21 mouse cellular contexts compared by ENCODE assay signal in genomic region chr2:70906216-70906615, GRCm38 (mm10).
A peak's percentile ranks its signal among the peaks of the same experiment; 100 is the strongest.
DNase-seq lines count a peak whose midpoint lies in the region; ATAC-seq and TF ChIP-seq lines count a peak whose summit lies in the region.
"Had no signal": no experiment of that assay in that cellular context is flagged by ENCODE, and none has a peak within 500 bp of the region (broad histone marks: within the 10 kb centered on the region; RNA-seq: fewer than 3 reads in every experiment).

No protein-coding gene starts in this region.

- DNase-seq in testis, postnatal 10 days (ENCODE audit: low spot score) = peak; percentile 1
- no peak for DNase-seq in testis, postnatal 14 days (ENCODE audit: low spot score)
- DNase-seq in yolk sac, embryonic 10.5 days (ENCODE audit: low spot score) = peak; percentile 56
- DNase-seq: adrenal gland, adult 2 months; adrenal gland, postnatal 10 days; adrenal gland, postnatal 25 days; B cell, adult 2 months; cerebellum, adult 11-12 months; cerebellum, adult 2 months; cerebellum, adult 9-10 months; cerebellum, postnatal 10 days; cerebellum, postnatal 25 days; forebrain, postnatal 0 days had no signal

- no peak overlapping the region for H3K27ac ChIP-seq in intestine, embryonic 15.5 days
- H3K27ac ChIP-seq in intestine, postnatal 0 days (ENCODE audit: low read depth, low read length) = no peak overlapping the region
- no peak overlapping the region for H3K27ac ChIP-seq in forebrain, embryonic 12.5 days
- H3K27ac ChIP-seq: embryonic facial prominence, embryonic 10.5 days; embryonic facial prominence, embryonic 12.5 days; forebrain, embryonic 10.5 days; forebrain, embryonic 13.5 days; forebrain, embryonic 15.5 days had no signal

- no peaks in the 10 kb centered on the region for H3K9me3 ChIP-seq in intestine, embryonic 15.5 days
- no peaks in the 10 kb centered on the region for H3K9me3 ChIP-seq in intestine, postnatal 0 days (ENCODE audit: control insufficient read depth)
- H3K9me3 ChIP-seq in forebrain, embryonic 12.5 days = no peaks in the 10 kb centered on the region
- H3K9me3 ChIP-seq: embryonic facial prominence, embryonic 10.5 days; embryonic facial prominence, embryonic 12.5 days; forebrain, embryonic 10.5 days; forebrain, embryonic 13.5 days; forebrain, embryonic 15.5 days had no signal

- no peak for TF ChIP-seq CTCF in intestine, postnatal 0 days (IDR thresholded peaks at IDR 0.05; ENCODE audit: low read depth)

- H3K36me3 ChIP-seq in intestine, embryonic 15.5 days = no peaks in the 10 kb centered on the region
- H3K36me3 ChIP-seq in intestine, postnatal 0 days (ENCODE audit: control insufficient read depth, insufficient read depth) = no peaks in the 10 kb centered on the region
- no peaks in the 10 kb centered on the region for H3K36me3 ChIP-seq in forebrain, embryonic 12.5 days (replicated peaks)
- H3K36me3 ChIP-seq: embryonic facial prominence, embryonic 10.5 days; embryonic facial prominence, embryonic 12.5 days; forebrain, embryonic 10.5 days; forebrain, embryonic 15.5 days had no signal

- WGBS in intestine, embryonic 15.5 days = 41% methylated on average over 3 of the region's 3 CpGs
- WGBS in intestine, postnatal 0 days = 39% methylated on average over 3 of the region's 3 CpGs
- WGBS in forebrain, embryonic 12.5 days = 78% methylated on average over 3 of the region's 3 CpGs

- no peak overlapping the region for H3K4me2 ChIP-seq in intestine, embryonic 15.5 days (replicated peaks)
- no peak overlapping the region for H3K4me2 ChIP-seq in intestine, postnatal 0 days (replicated peaks; ENCODE audit: low read depth)
- H3K4me2 ChIP-seq in forebrain, embryonic 12.5 days = no peak overlapping the region
- H3K4me2 ChIP-seq: embryonic facial prominence, embryonic 12.5 days; forebrain, embryonic 13.5 days; forebrain, embryonic 15.5 days had no signal

- peaks cover 7% of the 10 kb centered on the region; the same call in 1 of the 2 replicates for H3K4me1 ChIP-seq in intestine, embryonic 15.5 days (replicated peaks)
- H3K4me1 ChIP-seq in intestine, postnatal 0 days (replicated peaks; ENCODE audit: control insufficient read depth, insufficient read depth, low read length) = no peaks in the 10 kb centered on the region
- peaks cover 12% of the 10 kb centered on the region for H3K4me1 ChIP-seq in forebrain, embryonic 12.5 days
- H3K4me1 ChIP-seq: forebrain, embryonic 13.5 days; forebrain, embryonic 15.5 days had no signal

- no peaks in the 10 kb centered on the region for H3K27me3 ChIP-seq in intestine, embryonic 15.5 days (replicated peaks)
- H3K27me3 ChIP-seq in intestine, postnatal 0 days (replicated peaks; ENCODE audit: control insufficient read depth, insufficient read depth, low read length) = no peaks in the 10 kb centered on the region
- no peaks in the 10 kb centered on the region for H3K27me3 ChIP-seq in forebrain, embryonic 12.5 days
- H3K27me3 ChIP-seq: embryonic facial prominence, embryonic 12.5 days; forebrain, embryonic 13.5 days; forebrain, embryonic 15.5 days had no signal

- H3K9ac ChIP-seq in intestine, embryonic 15.5 days = no peak overlapping the region
- H3K9ac ChIP-seq in intestine, postnatal 0 days (ENCODE audit: low read depth, low read length) = no peak overlapping the region
- H3K9ac ChIP-seq in forebrain, embryonic 12.5 days = no peak overlapping the region
- H3K9ac ChIP-seq: embryonic facial prominence, embryonic 12.5 days; forebrain, embryonic 13.5 days; forebrain, embryonic 15.5 days; forebrain, postnatal 0 days had no signal

- peak; percentile 56; the same call in 1 of the 2 replicates for ATAC-seq in intestine, embryonic 15.5 days
- no peak for ATAC-seq in intestine, postnatal 0 days
- ATAC-seq in forebrain, embryonic 12.5 days (ENCODE audit: low FRiP score) = no peak
- ATAC-seq: forebrain, embryonic 13.5 days; forebrain, embryonic 15.5 days; forebrain, postnatal 0 days had no signal

- H3K4me3 ChIP-seq in intestine, embryonic 15.5 days (replicated peaks) = no peak overlapping the region
- H3K4me3 ChIP-seq in intestine, postnatal 0 days (ENCODE audit: low read depth, low read length) = no peak overlapping the region
- no peak overlapping the region for H3K4me3 ChIP-seq in forebrain, embryonic 12.5 days (replicated peaks)
- H3K4me3 ChIP-seq: embryonic facial prominence, embryonic 10.5 days; embryonic facial prominence, embryonic 12.5 days; forebrain, embryonic 10.5 days; forebrain, embryonic 13.5 days; forebrain, embryonic 15.5 days had no signal
